Mouse (Mus musculus): ENCODE measurements around the gene Lrrc43.

GRCm38 (mm10) chr5:123521621-123522020 lies 32.5 kb downstream of the Lrrc43 start:
- TF ChIP-seq CTCF (IDR thresholded peaks at IDR 0.05; ENCODE audit: borderline replicate concordance, insufficient read depth, low read length) (no peak), POLR2A (IDR thresholded peaks at IDR 0.05; ENCODE audit: low read depth, low read length) (no peak)
